Mouse (Mus musculus): ENCODE measurements around the gene Ift22. TPM values are rescaled to one million over a fixed set of nuclear protein-coding genes. Genes with fewer than 3 reads are reported as not detected.

Ift22 gene
- 15.4 TPM for polyA plus RNA-seq (2015; fragmentation: Illumina TruSeq; extraction: RNeasy Lipid Tissue Mini Kit (QIAGEN cat#74804); ENCODE audit: insufficient read depth, low replicate concordance)

DNA sequence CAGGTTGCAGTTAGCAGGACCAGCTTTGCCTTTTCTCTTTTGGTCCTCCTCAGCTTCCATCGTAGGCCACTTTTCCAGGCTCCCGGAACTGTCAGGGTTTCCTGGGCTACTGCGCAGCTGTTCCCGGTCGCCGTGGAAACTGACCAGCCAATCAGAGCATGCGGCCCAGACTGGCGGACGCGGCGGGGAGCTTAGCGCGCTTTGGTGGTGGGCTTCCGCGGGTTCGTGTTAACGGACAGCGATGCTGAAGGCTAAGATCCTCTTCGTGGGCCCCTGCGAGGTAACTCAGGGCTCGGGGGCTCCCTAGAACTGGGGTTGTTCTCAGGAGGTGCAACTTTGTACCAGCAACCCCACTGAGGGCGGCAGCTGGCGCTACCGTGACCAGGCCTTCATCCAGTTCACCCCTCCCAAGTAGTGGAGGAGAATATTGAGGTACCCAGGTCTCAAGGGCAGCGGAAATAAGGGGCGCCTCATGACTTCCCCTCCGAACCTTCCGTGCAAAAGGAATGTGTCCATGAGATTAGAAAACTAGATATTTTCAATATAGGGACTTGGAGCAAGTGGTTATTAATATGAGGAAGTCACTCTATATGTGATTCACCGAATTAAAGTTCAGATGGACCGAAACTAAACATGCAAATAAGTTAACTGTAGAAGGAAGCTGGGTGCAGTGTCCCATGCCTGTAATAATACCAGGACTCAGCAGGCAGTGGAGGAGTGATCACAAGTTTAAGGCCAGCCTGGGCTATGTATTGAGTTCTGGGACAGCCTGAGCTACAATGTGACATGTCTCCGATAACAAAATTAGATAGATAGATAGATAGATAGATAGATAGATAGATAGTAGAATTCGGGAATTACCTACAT, at the start of gene Ift22:
Gene Ift22, plus strand, starts transcription at position 160 of the 867 bp plus-strand sequence.

DNA sequence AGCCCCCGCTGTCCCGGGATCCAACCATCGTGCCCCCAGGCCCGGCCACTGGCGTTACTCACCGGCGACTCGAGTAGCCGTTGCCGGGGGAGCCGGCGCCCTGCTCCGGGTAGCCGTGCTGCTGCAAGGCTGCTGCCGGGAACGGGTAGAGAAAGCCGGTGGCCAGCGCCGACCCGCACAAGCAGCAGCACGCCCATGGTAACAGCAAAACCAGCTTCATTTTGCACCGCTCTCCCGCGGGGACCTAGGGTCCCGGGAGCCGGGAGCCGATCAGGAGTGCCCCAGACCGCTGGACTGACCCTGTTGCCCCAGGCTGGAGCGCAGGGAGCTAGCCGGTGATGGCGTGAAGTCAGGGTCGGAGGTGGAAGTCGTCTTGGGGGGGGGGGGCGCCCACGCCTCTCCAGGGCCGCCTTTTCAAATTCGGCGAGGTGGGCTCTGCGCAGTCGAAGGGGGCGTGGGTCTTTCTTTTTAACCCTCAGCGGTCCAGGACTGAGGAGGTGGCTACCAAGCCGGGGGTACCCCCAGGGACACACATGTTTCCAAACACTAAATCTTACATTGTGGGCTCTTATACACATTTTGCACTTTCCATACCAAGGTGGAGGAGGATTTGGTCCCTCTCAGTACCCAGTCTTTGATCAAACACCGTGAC, 25.0 kb upstream of the Ift22 start, which contains the start of gene Col26a1:
Gene Col26a1, minus strand, starts transcription at position 422 of the 652 bp plus-strand sequence.

GRCm38 (mm10) chr5:136953015-136953414, 45.1 kb downstream of the Ift22 start, which contains the start of gene Fis1:
Fis1 (plus strand) TSS chr5:136953275.

Other genes with a start within 250 kb of the Ift22 start
- gene Myl10, start 215.0 kb upstream of the Ift22 start, polyA plus RNA-seq (2015; fragmentation: Illumina TruSeq; extraction: RNeasy Lipid Tissue Mini Kit (QIAGEN cat#74804); ENCODE audit: insufficient read depth, low replicate concordance), result not detected
- 0.14 TPM for gene Col26a1, start 24.9 kb upstream of the Ift22 start, polyA plus RNA-seq (2015; fragmentation: Illumina TruSeq; extraction: RNeasy Lipid Tissue Mini Kit (QIAGEN cat#74804); ENCODE audit: insufficient read depth, low replicate concordance)
- gene Fis1, start 45.1 kb downstream of the Ift22 start, polyA plus RNA-seq (2015; fragmentation: Illumina TruSeq; extraction: RNeasy Lipid Tissue Mini Kit (QIAGEN cat#74804); ENCODE audit: insufficient read depth, low replicate concordance), result 106 TPM
- gene Cldn15, start 58.5 kb downstream of the Ift22 start, polyA plus RNA-seq (2015; fragmentation: Illumina TruSeq; extraction: RNeasy Lipid Tissue Mini Kit (QIAGEN cat#74804); ENCODE audit: insufficient read depth, low replicate concordance), result 1.1 TPM
- 15.6 TPM for gene Plod3, start 78.9 kb downstream of the Ift22 start, polyA plus RNA-seq (2015; fragmentation: Illumina TruSeq; extraction: RNeasy Lipid Tissue Mini Kit (QIAGEN cat#74804); ENCODE audit: insufficient read depth, low replicate concordance)
- 13.8 TPM for gene Znhit1, start 79.9 kb downstream of the Ift22 start, polyA plus RNA-seq (2015; fragmentation: Illumina TruSeq; extraction: RNeasy Lipid Tissue Mini Kit (QIAGEN cat#74804); ENCODE audit: insufficient read depth, low replicate concordance)
- not detected for gene Vgf, start 118.2 kb downstream of the Ift22 start, polyA plus RNA-seq (2015; fragmentation: Illumina TruSeq; extraction: RNeasy Lipid Tissue Mini Kit (QIAGEN cat#74804); ENCODE audit: insufficient read depth, low replicate concordance)
- 54.2 TPM for gene Ap1s1, start 138.0 kb downstream of the Ift22 start, polyA plus RNA-seq (2015; fragmentation: Illumina TruSeq; extraction: RNeasy Lipid Tissue Mini Kit (QIAGEN cat#74804); ENCODE audit: insufficient read depth, low replicate concordance)
- 1.8 TPM for gene Serpine1, start 164.1 kb downstream of the Ift22 start, polyA plus RNA-seq (2015; fragmentation: Illumina TruSeq; extraction: RNeasy Lipid Tissue Mini Kit (QIAGEN cat#74804); ENCODE audit: insufficient read depth, low replicate concordance)
- gene Trim56, start 208.1 kb downstream of the Ift22 start, polyA plus RNA-seq (2015; fragmentation: Illumina TruSeq; extraction: RNeasy Lipid Tissue Mini Kit (QIAGEN cat#74804); ENCODE audit: insufficient read depth, low replicate concordance), result 57.0 TPM
- not detected for gene Muc3, start 241.2 kb downstream of the Ift22 start, polyA plus RNA-seq (2015; fragmentation: Illumina TruSeq; extraction: RNeasy Lipid Tissue Mini Kit (QIAGEN cat#74804); ENCODE audit: insufficient read depth, low replicate concordance)